Mouse (Mus musculus) limb, embryonic 14.5 days (tissue): ENCODE measurements at regions not wholly inside any gene's neighbourhood (a gene's known extent, or its start where the extent isn't known, plus 50 kb on each side); places are given as distances from the start of the nearest gene placed in this dataset.
"Not testable (repeated sequence)": the region's sequence is repeated elsewhere in the genome, so short reads cannot be mapped to it uniquely, and the experiment has no call there.

Experiments used
- ATAC-seq: fragments of 200-750 bp; cut with Nextera tagmentation; 2 replicates; pipeline ENCODE4 v1.8.0; 2017; ENCODE audit warnings: low read depth, moderate number of reproducible peaks, moderate TSS enrichment; ENCODE audit not compliant: low FRiP score
- DNase-seq: peaks from one replicate; pipeline ENCODE4 v3.0.0-alpha.2; 2015; ENCODE audit warnings: low spot score
- H3K27ac ChIP-seq: fragments of 300-500 bp; sonication (generic); replicated peaks from 2 replicates; pipeline ENCODE4 v1.5.1; 2014; ENCODE audit warnings: low read depth, mild to moderate bottlenecking, low read length, moderate library complexity, mixed read lengths
- H3K27me3 ChIP-seq: fragments of 300-500 bp; sonication (generic); 2 replicates; pipeline ENCODE4 v1.6.1; 2014; ENCODE audit warnings: low read length, mixed read lengths; ENCODE audit not compliant: control insufficient read depth, insufficient read depth
- H3K36me3 ChIP-seq: fragments of 300-500 bp; sonication (generic); 2 replicates; pipeline ENCODE4 v1.6.1; 2014; ENCODE audit warnings: mild to moderate bottlenecking, low read length, moderate library complexity, mixed read lengths; ENCODE audit not compliant: control insufficient read depth, insufficient read depth
- H3K4me1 ChIP-seq: fragments of 300-500 bp; sonication (generic); 2 replicates; pipeline ENCODE4 v1.6.1; 2014; ENCODE audit warnings: antibody characterized with exemption, low read length, mixed read lengths; ENCODE audit not compliant: control insufficient read depth, insufficient read depth
- H3K4me2 ChIP-seq: fragments of 300-500 bp; sonication (generic); replicated peaks from 2 replicates; pipeline ENCODE4 v1.6.1; 2014; ENCODE audit warnings: low read depth, mild to moderate bottlenecking, low read length, moderate library complexity; ENCODE audit not compliant: severe bottlenecking
- H3K4me3 ChIP-seq: fragments of 300-500 bp; sonication (generic); replicated peaks from 2 replicates; pipeline ENCODE4 v1.5.1; 2014; ENCODE audit warnings: low read length
- H3K9ac ChIP-seq: fragments of 300-500 bp; sonication (generic); 2 replicates; pipeline ENCODE4 v1.6.1; 2014; ENCODE audit warnings: mild to moderate bottlenecking, low read depth, low read length, moderate library complexity; ENCODE audit not compliant: severe bottlenecking
- H3K9me3 ChIP-seq: fragments of 300-500 bp; sonication (generic); 2 replicates; pipeline ENCODE4 v1.6.1; 2016; ENCODE audit warnings: low read length; ENCODE audit not compliant: control insufficient read depth
- POLR2A ChIP-seq: fragments of 200-500 bp; IDR thresholded peaks from 2 replicates; pipeline ENCODE4 v1.8.0; 2012; ENCODE audit warnings: inconsistent platforms, mild to moderate bottlenecking, moderate library complexity, borderline replicate concordance; ENCODE audit not compliant: insufficient read depth, insufficient read length; ENCODE audit errors: extremely low read depth
- WGBS: fragments of 180-500 bp; shearing (Covaris S2); extraction: QIAGEN DNeasy Blood & Tissue Kit; methylation state at CpG from one replicate; pipeline ENCODE4 v1.1.7; 2014; 5-methylcytosine and 5-hydroxymethylcytosine counted together

DNA sequence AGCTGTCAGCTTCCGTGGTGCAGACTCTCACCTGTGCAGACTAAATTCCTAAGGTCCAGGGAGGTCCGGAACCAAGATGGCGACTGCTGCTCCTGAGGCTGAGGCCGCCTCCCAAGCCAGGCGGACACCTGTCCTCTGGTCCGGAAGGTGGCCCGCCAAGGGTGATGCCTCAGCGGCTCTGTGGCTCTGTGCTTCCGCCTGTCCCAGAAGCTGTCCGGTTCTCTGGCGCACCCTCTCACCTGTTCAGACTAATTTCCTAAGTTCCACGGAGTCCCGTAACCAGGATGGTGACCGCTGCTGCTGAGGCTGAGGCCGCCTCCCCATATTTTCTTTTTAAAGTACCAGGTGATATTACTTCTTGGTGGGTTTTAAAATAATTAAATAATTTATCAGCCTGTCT is 65.4 kb upstream of the B3galnt2 start:
- not testable (repeated sequence) for H3K36me3 ChIP-seq, H3K9me3 ChIP-seq, H3K9ac ChIP-seq, H3K4me2 ChIP-seq, ATAC-seq, H3K27me3 ChIP-seq, H3K4me1 ChIP-seq, H3K4me3 ChIP-seq, H3K27ac ChIP-seq, DNase-seq
- 87% methylated on average over 15 of the region's 15 CpGs for WGBS

DNA sequence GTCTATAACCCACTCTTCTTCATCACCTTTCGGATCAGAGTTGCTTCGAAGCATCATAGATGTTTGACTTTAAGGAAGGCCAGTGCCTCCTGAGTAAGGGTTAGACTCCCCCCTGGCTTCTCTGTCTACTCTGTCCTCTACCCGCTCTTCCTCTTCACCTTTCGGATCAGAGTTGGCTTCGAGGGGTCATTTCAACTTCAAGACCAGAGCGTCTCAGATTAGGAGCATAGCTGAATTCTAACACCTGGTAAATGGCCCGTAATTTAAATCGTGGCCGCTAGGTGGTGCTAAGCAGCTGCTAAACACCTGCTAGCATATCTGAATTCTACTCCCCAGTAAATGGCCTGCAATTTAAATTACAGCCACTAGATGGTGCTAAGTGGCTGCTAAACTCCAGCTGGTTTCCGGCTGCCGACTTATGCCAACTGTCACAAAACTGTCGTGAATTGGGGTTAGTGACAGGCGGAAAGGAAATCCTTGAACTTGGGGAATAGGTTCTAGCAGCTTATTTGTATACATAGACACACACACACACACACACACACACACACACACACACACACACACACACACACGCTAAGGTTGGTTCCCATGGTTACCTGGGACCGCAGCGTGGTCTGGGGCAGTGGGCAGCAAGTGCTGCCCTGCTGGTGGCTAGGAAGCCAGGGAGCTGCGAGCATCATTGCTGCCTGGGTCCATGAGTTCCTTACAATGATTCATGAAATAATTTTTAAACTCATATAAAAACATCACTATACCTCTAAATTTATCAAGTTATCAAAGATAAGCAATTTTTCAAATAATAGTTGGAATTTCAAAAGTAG is 64.8 kb upstream of the B3galnt2 start:
- no peaks in the 10 kb centered on the region for H3K9me3 ChIP-seq
- H3K9ac ChIP-seq: peak overlapping the region; percentile 48
- peak overlapping the region; percentile 45 for H3K4me3 ChIP-seq
- DNase-seq (peak; percentile 100), ATAC-seq (peak; percentile 84)
- peak overlapping the region; percentile 45 for H3K4me2 ChIP-seq
- no peaks in the 10 kb centered on the region for H3K4me1 ChIP-seq
- no peaks in the 10 kb centered on the region for H3K36me3 ChIP-seq
- TF ChIP-seq POLR2A: no peak
- WGBS: 22% methylated on average over 16 of the region's 17 CpGs
- H3K27me3 ChIP-seq: no peaks in the 10 kb centered on the region
- H3K27ac ChIP-seq: no peak overlapping the region

DNA sequence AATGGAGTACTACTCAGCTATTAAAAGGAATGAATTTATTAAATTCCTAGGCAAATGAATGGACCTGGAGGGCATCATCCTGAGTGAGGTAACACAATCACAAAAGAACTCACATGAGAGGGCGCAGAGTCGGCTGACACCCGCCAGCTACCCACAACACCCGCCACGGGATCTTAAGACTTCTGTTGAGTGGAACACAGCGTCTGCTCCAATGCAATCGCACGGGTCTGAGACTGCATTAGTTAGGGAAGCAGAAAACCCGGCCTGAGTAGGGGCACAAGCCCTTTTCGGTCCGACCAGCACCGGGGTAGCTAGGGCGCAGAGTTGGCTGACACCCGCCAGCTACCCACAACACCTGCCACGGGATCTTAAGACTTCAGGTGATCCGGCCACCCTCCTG is 52.1 kb upstream of the B3galnt2 start:
- not testable (repeated sequence) for H3K27ac ChIP-seq, H3K9me3 ChIP-seq, H3K9ac ChIP-seq, H3K4me2 ChIP-seq, H3K4me1 ChIP-seq, H3K36me3 ChIP-seq, ATAC-seq, H3K27me3 ChIP-seq, DNase-seq, H3K4me3 ChIP-seq
- WGBS: 92% methylated on average over 16 of the region's 16 CpGs
